Mouse (Mus musculus) embryo, embryonic 10 days (tissue): ENCODE measurements around the gene Gipr.
"Not testable (repeated sequence)": the region's sequence is repeated elsewhere in the genome, so short reads cannot be mapped to it uniquely, and the experiment has no call there.

ENCODE experiments used
- DNase-seq: peaks from one replicate; pipeline ENCODE4 v3.0.0-alpha.2; 2015; ENCODE audit warnings: low spot score

Gene Gipr

DNA sequence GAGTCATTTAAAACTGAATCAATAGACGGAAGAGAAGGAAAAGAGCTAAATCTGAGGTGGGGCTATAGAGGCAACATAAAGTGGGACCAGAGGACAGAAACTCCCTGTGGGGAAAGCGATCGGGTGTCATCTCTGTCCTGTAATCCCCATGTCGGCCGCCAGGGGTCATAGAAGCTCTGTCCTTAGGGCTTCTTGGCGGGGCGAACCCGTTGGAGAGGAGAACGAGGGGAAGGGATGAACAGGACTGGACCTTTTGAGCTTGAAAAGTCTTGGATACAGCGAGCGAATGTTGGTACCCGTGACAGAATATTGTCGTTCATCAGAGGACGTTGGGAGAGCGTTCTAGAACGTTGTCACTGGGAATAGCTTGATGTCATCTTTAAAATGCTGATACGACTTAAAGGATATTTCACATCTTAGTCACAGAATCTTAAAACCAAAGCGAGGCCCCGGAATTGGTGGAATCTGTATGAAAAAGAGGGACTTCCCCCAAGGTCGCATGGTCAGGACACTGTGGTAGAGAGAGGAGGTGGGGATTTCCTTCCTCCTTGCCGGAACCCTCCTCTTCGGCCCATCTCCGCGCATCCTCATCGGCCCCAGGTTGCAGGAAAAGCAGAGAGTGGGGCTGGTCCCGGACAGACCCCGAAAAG lies 12.6 kb upstream of the Gipr start:
- peak; percentile 77 for DNase-seq

DNA sequence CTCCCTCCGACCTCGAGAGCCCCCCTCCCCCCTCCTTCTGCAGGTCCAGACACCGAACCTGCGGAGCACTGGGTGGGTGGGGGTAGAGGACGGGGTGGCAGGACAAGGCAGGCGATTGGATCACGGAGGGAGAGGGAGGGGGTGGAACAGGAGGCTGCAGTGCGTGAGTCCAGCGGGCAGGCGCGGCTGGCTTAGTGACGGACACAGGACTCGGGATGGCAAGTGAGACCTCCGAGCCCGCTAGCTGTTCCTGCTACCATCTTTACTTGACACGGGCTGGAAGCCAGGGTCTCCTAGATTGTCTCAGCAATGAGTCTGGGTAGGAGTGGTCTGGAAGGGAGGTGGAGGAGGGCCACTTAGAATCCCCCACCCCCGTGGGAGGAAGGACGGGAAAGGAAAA lies 12.1 kb upstream of the Gipr start:
- no peak for DNase-seq

DNA sequence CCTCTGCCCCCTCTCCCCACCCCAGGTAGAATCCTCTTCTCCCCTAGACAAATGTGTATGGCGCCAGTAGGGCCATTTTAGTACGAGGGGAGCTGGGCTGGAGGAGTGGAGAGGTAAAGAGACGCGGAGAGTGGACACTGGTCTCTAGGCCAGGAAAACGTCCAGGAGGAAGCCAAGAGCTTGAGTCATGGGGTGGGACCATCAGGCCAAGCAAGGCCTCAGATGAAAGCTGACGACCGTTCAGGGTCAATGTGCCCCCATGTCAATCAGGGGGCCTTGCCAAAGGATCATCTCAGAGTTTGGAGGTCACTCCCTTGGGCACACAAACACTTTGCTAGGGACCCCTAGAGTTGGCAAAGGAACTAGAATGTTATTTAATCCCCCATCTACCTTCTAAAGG lies 11.3 kb upstream of the Gipr start:
- no peak for DNase-seq

DNA sequence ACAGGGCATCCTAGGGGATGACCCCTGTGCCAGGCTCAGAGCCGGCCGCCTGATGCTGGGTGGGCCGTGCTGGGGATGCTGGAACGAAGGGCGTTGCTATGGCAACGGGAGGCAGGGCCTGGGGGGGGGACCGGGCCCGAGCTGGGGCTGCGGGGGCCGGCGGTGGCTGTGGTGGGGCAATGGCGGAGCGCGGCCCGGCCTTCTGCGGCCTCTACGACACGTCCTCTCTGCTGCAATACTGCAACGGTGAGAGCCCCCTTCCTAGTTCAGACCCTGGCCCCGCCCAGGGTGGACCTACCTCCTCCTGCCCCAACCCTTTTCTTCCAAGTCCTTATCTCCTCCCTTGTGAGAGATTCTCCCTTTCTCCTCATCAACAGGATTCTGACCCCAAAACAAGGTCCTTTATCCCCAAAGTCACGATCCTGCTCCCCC lies 10.6 kb upstream of the Gipr start:
- DNase-seq, result no peak

DNA sequence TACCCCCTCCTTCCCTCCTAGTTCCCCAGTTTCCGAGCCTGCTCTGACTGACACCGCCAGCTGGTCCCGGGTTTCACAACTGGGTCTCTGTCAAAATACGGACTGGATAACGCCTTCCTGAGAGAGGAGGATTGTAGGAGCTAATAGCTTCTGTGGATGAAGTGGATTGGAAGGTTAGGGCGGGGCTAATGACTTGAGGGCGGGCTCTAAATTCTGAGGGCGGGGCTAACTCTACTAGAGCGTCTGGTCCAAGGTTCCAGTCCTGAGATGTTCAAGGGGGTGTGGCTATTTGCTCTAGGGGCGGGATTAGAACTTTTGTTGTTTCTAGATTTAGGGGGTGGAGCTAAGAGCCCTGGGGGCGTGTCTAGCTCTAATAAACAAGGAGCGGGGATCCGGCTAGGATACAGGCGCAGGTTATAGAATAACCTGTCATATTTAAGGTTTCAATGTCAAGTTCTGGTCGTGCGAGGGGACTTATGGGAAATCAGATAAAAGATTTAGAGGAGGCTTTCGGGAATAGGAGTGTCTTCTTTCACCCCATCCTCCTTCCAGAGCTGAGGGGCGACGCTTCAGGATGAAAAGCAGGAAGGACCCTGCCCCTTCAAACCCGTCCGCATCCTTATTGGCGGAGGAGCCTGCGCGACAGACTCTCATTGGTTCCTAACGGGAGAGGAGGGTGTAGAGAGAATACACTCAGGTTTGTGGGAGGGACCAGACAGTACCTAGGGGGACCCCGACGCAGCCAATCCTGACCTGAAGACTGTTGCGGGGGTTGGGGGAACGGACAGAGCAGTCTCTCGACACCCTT lies 10.0 kb upstream of the Gipr start, which contains the start of gene Eml2:
TSS of gene Eml2 (plus strand) at position 714 of the 808 bp plus-strand sequence.
- DNase-seq, result peak; percentile 68

DNA sequence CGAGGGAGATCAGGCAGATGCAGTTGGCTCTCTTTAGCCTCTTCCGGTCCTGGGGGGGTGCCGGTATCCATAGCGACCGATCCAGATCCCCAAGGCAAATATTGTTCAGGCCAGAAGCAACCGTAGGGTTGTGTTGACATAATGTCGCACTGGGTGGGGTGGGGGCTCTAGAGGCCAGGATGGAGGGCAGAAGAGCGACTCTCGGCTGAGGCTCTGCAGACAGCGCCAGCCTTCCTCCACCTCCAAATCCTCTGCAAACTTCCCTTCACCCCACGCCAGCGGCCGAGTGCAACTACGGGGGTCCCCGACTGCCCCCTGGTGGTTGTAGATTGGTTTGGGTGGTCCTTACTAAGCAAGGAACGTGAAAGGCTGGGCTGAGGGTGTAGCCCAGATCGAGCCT lies 6.9 kb upstream of the Gipr start:
- peak; percentile 89 for DNase-seq

DNA sequence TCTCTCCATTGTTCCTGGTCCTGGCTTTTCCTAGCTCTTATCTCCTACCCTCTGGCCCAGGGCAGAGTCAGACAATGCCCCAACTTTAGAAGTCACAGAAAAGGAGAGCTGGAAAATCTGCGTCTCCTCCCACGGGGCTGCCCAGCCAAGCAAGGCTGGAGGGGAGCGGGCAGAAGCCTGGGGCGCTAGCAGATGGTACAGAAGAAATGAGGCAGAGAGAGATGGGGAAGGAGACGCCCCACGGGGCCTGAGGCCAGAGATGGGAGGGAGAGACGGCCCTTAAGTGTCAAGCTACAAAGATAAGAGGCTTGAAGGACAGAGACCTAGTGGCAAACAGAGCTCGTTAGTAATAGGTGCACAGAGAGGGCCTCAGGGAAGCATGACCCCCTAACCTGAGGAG lies 5.9 kb upstream of the Gipr start:
- no peak for DNase-seq

DNA sequence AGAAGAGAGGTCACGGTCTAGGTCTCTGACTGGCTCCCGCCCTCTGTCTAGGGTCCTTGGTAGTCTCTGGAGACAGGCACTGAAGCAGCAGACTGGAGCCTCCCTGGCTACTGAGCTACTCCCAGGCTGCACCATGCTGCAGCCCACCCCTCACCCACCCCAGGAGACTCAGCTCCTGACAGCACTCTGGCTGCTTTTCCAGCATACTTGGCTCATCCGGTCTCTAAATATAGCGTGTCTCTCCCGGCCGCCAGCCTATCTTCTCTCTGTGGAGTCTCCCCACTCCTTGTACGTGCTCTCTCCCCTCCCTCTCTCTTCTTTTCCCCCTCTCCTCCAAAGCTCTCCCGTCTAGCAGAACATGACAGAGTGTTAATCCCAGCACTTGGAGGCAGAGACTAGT lies 4.2 kb upstream of the Gipr start:
- DNase-seq, result no peak

DNA sequence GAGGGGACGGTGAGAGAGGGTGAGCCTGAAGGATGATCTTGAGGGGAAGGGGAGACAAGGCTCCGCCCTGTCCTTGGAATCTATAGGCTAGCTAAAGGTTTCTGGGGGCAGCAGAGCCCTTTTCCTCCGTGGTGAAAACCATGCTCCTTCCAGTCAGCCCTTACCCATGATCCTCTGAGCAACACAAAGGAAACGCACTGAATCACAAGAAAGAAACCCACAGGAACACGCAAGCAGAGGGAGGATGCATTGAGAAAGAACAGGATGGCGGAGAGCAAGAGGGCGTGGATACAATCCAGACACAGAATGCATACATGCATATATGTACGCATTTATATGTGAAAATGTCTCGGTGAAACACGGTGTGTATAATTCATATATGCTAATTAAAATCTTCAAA lies 3.6 kb upstream of the Gipr start:
- no peak for DNase-seq

DNA sequence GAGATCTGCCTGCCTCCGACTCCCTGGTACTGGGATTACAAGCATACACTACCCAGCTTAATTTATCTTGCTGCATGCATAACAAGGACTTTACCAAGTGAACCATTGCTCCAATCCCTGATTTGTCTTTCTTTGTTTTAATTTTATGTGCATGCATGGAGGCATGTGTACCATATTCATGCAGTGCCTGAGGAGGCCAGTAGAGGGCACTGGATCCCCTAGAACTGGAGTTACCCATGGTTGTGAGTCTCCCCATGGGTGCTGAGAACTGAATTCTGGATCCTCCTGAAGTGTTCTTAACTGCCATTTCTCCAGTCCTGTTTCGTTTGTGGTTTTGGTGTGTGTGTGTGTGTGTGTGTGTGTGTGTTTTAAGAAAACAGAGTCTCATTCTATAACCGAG lies 1.1 kb upstream of the Gipr start:
- no peak for DNase-seq

DNA sequence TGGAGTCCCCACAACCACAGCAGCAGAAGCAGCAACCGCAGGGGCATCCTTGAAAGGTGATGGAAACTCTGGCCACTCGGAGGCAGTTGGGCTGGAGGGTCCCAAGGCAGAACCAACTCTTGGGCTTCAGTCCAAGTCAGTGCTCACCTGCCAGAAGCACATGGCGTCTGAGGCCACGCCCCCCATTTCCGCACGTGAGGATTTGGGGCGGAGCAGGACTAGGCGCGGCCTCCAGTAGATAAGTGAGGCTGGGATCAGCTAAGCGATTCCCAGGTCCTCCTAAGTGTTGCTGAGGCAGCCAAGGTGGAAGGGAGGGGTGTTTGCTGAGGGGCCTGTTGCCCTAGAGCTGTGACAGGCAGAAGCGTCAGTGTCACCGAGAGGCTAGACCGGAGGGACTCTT lies 949 bp downstream of the Gipr start:
- peak; percentile 53 for DNase-seq

DNA sequence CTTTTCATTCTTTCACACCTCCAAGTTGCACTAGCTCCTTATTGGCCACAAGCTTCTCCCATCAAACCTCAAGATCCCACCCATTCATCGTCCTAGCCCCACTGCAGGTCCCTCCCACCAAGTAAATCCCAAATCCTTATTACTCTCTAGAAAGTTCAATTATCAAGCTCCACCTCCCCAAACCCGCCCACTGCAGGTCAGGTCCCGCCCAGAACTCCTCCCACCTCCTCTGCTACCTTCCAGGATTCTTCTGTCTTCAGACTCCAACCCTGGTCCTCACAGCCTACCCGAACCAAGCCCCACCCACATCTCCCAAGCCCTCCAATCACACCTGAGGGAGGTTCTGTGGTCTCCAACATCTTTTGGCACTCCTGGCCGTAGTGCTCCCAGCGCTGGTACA lies 1.7 kb downstream of the Gipr start:
- peak; percentile 59 for DNase-seq

DNA sequence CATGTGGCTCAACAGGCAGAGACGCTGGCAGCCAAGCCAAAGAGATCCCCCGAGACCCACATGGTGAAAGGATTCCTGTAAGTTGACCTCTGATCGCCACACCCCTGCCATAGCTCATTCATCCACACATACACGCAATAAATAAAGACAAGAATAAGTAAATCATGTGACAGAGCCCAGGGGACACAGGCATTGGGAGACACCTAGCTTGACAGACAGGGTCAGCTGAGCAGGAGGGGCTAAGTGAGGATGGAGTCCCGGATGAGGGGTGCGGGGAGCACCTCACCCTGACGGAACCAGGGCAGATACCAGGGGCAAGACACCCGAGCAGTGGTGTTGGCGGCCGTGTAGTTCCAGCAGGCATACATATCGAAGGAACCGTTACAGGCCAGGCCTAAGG lies 2.2 kb downstream of the Gipr start:
- no peak for DNase-seq

DNA sequence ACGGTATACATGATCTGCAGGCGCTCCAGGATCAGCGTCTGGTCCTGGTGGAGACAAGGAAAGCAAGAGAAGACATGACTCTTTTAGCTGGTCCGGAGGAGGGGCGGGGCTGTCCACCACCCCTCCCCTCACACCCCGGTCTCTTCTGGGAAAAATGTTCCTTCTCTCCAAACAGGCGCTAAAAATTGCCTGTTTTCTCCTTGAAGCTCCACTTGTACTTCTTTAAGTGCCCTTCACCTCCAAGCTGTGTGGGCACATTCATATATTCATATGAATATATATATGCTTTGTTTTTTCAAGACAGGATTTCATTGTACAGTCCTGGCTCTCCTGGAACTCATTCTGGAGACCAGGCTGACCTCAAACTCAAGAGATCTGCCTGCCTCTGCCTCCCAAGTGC lies 3.0 kb downstream of the Gipr start:
- no peak for DNase-seq

DNA sequence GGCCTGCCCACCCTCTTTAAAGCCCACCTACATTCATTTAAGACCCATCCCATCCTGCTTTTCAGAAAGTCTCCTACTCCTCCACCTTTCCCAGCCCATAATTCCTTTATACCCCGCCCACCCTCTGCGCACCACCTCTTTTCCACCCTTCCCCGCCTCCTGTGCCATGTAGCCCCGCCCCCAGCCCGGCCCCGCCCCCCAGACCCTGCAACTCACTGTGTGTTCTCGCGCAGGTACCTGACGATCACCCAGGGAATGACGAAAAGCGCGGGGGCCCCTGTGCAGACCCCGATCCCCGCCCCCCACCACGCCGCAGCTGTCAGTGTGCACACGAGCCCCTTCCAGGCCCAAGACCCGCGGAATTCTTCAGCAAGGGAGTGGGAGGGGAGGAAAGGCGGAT lies 5.8 kb downstream of the Gipr start:
- peak; percentile 32 for DNase-seq

DNA sequence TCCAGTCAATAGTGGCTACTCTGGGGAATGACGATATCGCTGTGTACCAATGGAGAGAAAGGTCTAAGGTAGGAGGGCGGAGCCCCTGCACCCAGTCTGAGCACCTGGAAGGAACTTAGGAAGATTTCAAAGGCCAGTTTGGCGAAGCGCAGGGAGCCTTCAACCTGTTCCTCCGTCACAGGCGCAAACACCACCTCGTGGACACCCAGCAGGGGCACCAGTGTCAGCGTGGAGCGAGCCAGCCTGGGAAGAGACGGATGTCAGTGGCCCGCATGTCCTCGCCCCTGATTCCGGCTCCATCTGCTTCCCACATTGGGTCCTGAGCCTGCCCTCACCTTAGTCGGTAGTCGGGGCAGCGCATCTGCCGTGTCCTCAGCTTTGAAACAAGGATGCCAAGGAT lies 6.5 kb downstream of the Gipr start:
- DNase-seq, result no peak

DNA sequence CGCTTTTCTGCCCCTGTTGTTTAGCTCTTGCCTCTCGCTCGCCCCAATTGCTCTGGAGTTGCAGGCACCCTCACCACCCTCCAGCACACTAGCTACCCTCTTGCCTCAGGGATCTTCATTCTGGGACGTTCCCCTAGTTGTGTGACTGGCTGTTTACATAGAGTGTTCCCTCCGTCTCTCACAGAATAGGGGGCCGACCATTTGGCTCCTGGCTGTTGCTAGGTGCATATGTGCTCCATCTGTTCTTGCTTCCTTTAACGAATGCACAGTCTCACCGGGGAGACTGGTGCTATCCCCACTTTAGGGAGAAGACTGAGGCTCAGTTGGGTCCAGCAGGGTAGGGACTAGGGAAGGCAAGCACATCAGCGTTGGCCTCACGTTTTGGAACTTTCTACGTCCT lies 7.3 kb downstream of the Gipr start:
- no peak for DNase-seq

DNA sequence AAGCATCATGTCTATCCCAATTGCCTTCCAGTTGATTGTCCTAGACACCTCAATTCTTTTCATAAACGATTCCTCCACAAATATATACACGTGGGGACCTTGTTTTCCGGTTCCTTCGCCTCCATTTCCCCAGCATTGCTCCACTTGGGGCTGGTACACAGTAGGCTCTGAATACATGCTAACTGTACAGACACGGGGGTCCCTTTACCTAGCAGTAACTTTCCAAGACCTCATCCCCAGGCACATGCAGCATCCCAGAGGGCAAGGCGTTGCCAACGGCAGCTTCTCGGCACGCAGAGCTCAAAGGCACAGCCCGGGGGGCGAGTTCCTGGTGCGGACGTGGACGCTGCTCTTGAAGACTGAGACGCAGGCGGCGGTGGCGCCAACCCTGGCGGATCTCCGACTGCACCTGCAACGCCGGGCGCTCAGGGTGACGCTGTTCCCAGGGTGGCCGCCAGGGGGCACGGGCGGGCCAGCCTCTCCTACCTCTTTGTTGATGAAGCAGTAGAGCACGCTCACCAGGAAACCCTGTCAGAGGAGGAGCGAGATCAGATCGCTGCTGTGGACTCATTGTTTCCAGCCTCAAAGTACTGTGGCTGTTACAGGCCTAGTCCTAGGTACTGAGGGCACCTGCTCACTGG lies 8.6 kb downstream of the Gipr start:
- DNase-seq, result peak; percentile 92

DNA sequence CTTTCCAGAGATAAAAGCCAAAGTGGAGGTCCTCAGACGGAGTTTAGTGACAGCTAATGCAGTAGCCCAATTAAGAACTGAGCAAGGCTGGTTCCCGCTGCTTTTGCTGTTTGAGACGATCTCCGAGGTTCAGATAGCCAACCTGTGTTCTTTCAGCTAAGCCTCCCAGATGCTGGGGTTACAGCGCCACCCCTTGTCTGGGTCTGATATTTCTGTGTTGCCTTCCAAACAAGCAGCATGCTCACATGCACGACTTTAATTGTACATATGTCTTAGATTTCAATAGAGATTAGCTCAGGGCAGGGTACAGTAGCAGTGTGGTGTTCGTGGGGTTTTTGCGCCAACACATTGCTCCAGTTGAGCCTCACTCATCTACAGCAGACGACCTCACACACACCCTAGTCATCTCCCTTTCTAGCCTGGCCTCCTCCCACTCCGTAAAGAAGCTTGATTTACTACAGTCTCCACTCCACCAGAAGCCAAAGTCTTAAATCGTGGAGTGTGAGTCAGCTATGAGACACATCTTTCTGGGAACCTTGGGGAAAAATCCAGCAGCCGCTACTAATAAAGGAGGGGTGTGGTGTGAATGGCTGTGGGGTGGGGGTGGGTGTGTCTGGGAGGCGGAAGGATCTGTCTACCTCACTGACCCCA lies 10.0 kb downstream of the Gipr start:
- no peak for DNase-seq

DNA sequence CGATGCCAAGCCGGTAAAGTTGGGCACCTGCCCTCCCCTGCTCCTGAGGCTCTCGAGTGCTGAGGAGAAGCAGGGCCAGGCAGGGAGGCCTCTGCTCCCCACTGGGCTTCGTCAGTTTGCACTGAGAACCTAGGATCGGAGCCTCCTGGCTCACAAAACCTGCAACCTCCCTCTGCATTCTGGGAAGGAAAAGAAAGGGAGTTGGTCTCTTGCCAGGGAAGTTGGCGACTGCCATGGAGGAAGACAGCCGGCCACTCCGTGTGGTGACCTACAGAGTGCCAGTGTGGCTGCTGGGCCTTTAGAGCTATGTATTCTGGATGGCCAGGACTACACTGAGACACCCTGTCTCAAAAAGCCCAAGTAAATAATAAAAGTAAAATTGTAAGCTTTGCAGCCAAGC lies 11.1 kb downstream of the Gipr start:
- DNase-seq, result no peak

DNA sequence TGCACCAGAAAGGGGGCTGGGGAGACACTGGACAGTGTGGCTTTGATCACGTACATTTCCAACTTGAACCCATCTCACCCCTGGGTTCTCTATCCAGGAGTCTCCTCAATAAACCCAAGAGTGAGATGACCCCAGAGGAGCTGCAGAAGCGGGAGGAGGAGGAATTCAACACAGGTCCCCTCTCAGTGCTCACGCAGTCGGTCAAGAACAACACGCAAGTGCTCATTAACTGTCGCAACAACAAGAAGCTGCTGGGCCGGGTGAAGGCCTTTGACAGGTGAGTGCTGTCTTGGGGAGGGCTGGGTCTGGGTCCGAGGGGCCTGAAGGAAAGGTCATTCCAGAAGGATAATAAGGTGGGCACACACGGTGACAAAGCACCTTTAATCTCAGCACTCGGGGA lies 14.8 kb downstream of the Gipr start:
- DNase-seq, result not testable (repeated sequence)

DNA sequence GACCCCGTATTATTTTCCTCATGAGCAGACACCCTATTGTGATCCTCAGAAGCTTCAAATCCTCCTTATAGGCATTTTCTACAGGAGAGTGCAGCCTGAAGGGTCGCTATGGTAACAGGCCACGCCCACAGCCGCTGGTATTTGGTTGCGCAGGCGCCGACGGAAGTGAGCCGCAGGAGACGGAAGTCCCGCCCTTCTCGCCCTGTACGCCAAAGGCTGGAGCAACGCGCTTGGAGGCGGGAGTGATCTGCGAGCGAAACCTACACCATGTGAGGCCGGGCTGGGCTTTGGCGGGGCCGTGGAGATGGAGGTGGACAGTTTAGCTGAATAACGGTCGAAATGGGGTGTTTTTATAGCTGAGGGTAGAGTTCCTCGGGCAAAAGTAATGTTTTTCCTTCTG lies 16.3 kb downstream of the Gipr start, which contains the start of gene Snrpd2:
TSS of gene Snrpd2 (plus strand) at position 97 of the 400 bp plus-strand sequence.
- peak; percentile 99 for DNase-seq
